Comparison of ENCODE assay signal across 22 mouse cellular contexts in genomic region chr7:69273670-69274069, GRCm38 (mm10).
"Had no signal": no experiment of that assay in that cellular context is flagged by ENCODE, and none has a peak within 500 bp of the region (broad histone marks: within the 10 kb centered on the region; RNA-seq: fewer than 3 reads in every experiment).

No protein-coding gene starts in this region.

- H3K9me3 ChIP-seq: kidney, embryonic 15.5 days; limb, embryonic 12.5 days; limb, embryonic 15.5 days; midbrain, embryonic 12.5 days; midbrain, embryonic 15.5 days; neural tube, embryonic 12.5 days; neural tube, embryonic 15.5 days; stomach, embryonic 15.5 days had no signal

- ATAC-seq: liver, postnatal 0 days; lung, postnatal 0 days; midbrain, embryonic 15.5 days had no signal

- H3K4me3 ChIP-seq: kidney, embryonic 15.5 days; limb, embryonic 12.5 days; limb, embryonic 15.5 days; midbrain, embryonic 12.5 days; midbrain, embryonic 15.5 days; neural tube, embryonic 12.5 days; neural tube, embryonic 15.5 days; stomach, embryonic 15.5 days had no signal

- H3K27ac ChIP-seq: kidney, embryonic 15.5 days; limb, embryonic 12.5 days; limb, embryonic 15.5 days; liver, embryonic 14.5 days; macrophage; midbrain, embryonic 12.5 days; midbrain, embryonic 15.5 days; neural tube, embryonic 12.5 days; neural tube, embryonic 15.5 days; stomach, embryonic 15.5 days had no signal

- H3K9ac ChIP-seq: kidney, embryonic 15.5 days; limb, embryonic 12.5 days; limb, embryonic 15.5 days; liver, embryonic 14.5 days; liver, postnatal 0 days; lung, embryonic 14.5 days; midbrain, embryonic 12.5 days; midbrain, embryonic 15.5 days; neural tube, embryonic 12.5 days; neural tube, embryonic 15.5 days; stomach, embryonic 15.5 days had no signal

- H3K27me3 ChIP-seq: kidney, embryonic 15.5 days; limb, embryonic 12.5 days; limb, embryonic 15.5 days; midbrain, embryonic 12.5 days; midbrain, embryonic 15.5 days; neural tube, embryonic 12.5 days; neural tube, embryonic 15.5 days; stomach, embryonic 15.5 days had no signal

- H3K4me2 ChIP-seq: kidney, embryonic 15.5 days; limb, embryonic 12.5 days; limb, embryonic 15.5 days; liver, embryonic 11.5 days; lung, embryonic 14.5 days; midbrain, embryonic 12.5 days; midbrain, embryonic 15.5 days; neural tube, embryonic 12.5 days; neural tube, embryonic 15.5 days; stomach, embryonic 15.5 days had no signal

- H3K4me1 ChIP-seq: kidney, embryonic 15.5 days; limb, embryonic 12.5 days; limb, embryonic 15.5 days; midbrain, embryonic 12.5 days; midbrain, embryonic 15.5 days; neural tube, embryonic 12.5 days; neural tube, embryonic 15.5 days; stomach, embryonic 15.5 days had no signal

- H3K36me3 ChIP-seq: kidney, embryonic 15.5 days; limb, embryonic 12.5 days; limb, embryonic 15.5 days; midbrain, embryonic 12.5 days; midbrain, embryonic 15.5 days; neural tube, embryonic 12.5 days; neural tube, embryonic 15.5 days; stomach, embryonic 15.5 days had no signal

- DNase-seq: kidney, adult 8-10 months; kidney, postnatal 10 days; kidney, postnatal 36 days; left cerebral cortex, postnatal 4 days; liver, postnatal 0 days; lung, embryonic 14.5 days; retina, postnatal 1 day; right cerebral cortex, postnatal 25 days; spleen, adult 18-20 months; thymus, postnatal 25 days had no signal
